Mouse (Mus musculus) small intestine, adult 10 weeks (tissue): Measurements from ENCODE around the gene Gm3164. TPM values are rescaled to one million over a fixed set of nuclear protein-coding genes. Genes with fewer than 3 reads are reported as not detected.

Source experiments
- polyA plus RNA-seq: library from polyadenylated mRNA; stranded (reverse); fragments of 350-450 nt; fragmentation: Illumina TruSeq; extraction: RNeasy Lipid Tissue Mini Kit (QIAGEN cat#74804); gene quantifications from one replicate; pipeline ENCODE4 v1.2.3, GENCODE M21; 2014; ENCODE audit warnings: low replicate concordance

Gene Gm3164
- polyA plus RNA-seq = 0.26 TPM

GRCm38 (mm10) chr14:4414965-4415835 lies at the start of gene Gm3164:
Gene Gm3164, plus strand, starts transcription at chr14:4415448.

GRCm38 (mm10) chr14:4397226-4397625 lies 18.0 kb upstream of the Gm3164 start, which contains the start of gene Gm3159:
Gene Gm3159, plus strand, starts transcription at chr14:4397526.

GRCm38 (mm10) chr14:4430692-4431091 lies 15.4 kb downstream of the Gm3164 start, which contains the start of gene Gm3173:
Gene Gm3173, plus strand, starts transcription at chr14:4430992.

GRCm38 (mm10) chr14:4481445-4481844 lies 66.2 kb downstream of the Gm3164 start, which contains the start of gene Gm3182:
Gene Gm3182, plus strand, starts transcription at chr14:4481745.

Other genes with a start within 250 kb of the Gm3164 start
- not detected for gene Gm2974, start 232.9 kb upstream of the Gm3164 start, polyA plus RNA-seq
- not detected for gene Gm3138, start 165.8 kb upstream of the Gm3164 start, polyA plus RNA-seq
- not detected for gene Gm3149, start 98.2 kb upstream of the Gm3164 start, polyA plus RNA-seq
- gene 2610042L04Rik, start 80.7 kb upstream of the Gm3164 start, polyA plus RNA-seq = 0.63 TPM
- gene Gm3159, start 17.9 kb upstream of the Gm3164 start, polyA plus RNA-seq = not detected
- gene Gm3173, start 15.5 kb downstream of the Gm3164 start, polyA plus RNA-seq = 2.0 TPM
- gene Gm3182, start 66.3 kb downstream of the Gm3164 start, polyA plus RNA-seq = not detected
- gene Gm3047, start 140.0 kb downstream of the Gm3164 start, polyA plus RNA-seq = not detected
- gene Gm8159, start 216.9 kb downstream of the Gm3164 start, polyA plus RNA-seq = not detected
- not detected for gene Gm3239, start 248.7 kb downstream of the Gm3164 start, polyA plus RNA-seq